ENCODE assay signal across 22 mouse cellular contexts in the genomic region with DNA sequence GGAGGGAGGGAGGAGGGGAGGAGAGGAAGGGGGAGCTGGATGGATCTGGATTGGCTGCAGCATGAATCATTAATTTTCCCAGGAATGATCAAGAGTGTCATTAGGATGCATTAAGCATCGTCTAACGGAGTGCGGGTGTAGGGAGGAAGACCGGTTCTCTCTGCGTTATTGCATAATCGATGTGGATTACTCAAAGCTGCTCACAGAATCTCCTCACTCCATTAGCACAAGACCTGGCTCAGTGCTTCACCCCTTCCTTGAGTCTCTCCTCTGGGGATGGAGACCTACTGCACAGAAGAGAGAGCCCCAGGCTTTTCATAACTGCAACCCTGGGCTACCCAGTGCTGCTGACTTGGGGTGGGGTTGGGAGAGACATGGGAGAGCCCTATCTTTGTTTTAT.
A peak's percentile ranks its signal among the peaks of the same experiment; 100 is the strongest.
DNase-seq lines count a peak whose midpoint lies in the region; ATAC-seq and TF ChIP-seq lines count a peak whose summit lies in the region.
"Had no signal": no experiment of that assay in that cellular context is flagged by ENCODE, and none has a peak within 500 bp of the region (broad histone marks: within the 10 kb centered on the region; RNA-seq: fewer than 3 reads in every experiment).

No protein-coding gene starts in this region.

- no peaks in the 10 kb centered on the region for H3K4me1 ChIP-seq in forebrain, embryonic 16.5 days (replicated peaks; ENCODE audit: control insufficient read depth, insufficient read depth, low read length)
- H3K4me1 ChIP-seq in forebrain, postnatal 0 days (ENCODE audit: insufficient read depth): no peaks in the 10 kb centered on the region
- H3K4me1 ChIP-seq in hindbrain, embryonic 11.5 days (replicated peaks; ENCODE audit: control insufficient read depth, insufficient read depth, low read length): no peaks in the 10 kb centered on the region
- peaks cover 21% of the 10 kb centered on the region for H3K4me1 ChIP-seq in limb, embryonic 10.5 days
- H3K4me1 ChIP-seq: embryonic facial prominence, embryonic 15.5 days; megakaryocyte, embryonic 14.5 days had no signal

- no peaks in the 10 kb centered on the region for H3K9me3 ChIP-seq in forebrain, embryonic 16.5 days (ENCODE audit: control insufficient read depth, low read length)
- no peaks in the 10 kb centered on the region for H3K9me3 ChIP-seq in forebrain, postnatal 0 days (ENCODE audit: low read length)
- H3K9me3 ChIP-seq in hindbrain, embryonic 11.5 days (ENCODE audit: control insufficient read depth, low read length): no peaks in the 10 kb centered on the region
- no peaks in the 10 kb centered on the region for H3K9me3 ChIP-seq in limb, embryonic 10.5 days (replicated peaks)
- H3K9me3 ChIP-seq: embryonic facial prominence, embryonic 15.5 days had no signal

- intact Hi-C loops in left cerebral cortex, adult 2 months (cut with DNase I): no loop called here

- no peaks in the 10 kb centered on the region for H3K27me3 ChIP-seq in forebrain, embryonic 16.5 days (replicated peaks; ENCODE audit: control insufficient read depth, insufficient read depth, low read length)
- H3K27me3 ChIP-seq in forebrain, postnatal 0 days (ENCODE audit: insufficient read depth, low read length): no peaks in the 10 kb centered on the region
- no peaks in the 10 kb centered on the region for H3K27me3 ChIP-seq in hindbrain, embryonic 11.5 days (ENCODE audit: control insufficient read depth, insufficient read depth, low read length)
- no peaks in the 10 kb centered on the region for H3K27me3 ChIP-seq in limb, embryonic 10.5 days (ENCODE audit: low read depth, poor library complexity, severe bottlenecking)
- H3K27me3 ChIP-seq: embryonic facial prominence, embryonic 15.5 days; megakaryocyte, embryonic 14.5 days had no signal

- H3K4me2 ChIP-seq in forebrain, embryonic 16.5 days (ENCODE audit: low read length): no peak overlapping the region
- no peak overlapping the region for H3K4me2 ChIP-seq in forebrain, postnatal 0 days (ENCODE audit: low read depth)
- H3K4me2 ChIP-seq in hindbrain, embryonic 11.5 days (replicated peaks; ENCODE audit: low read depth, low read length): no peak overlapping the region
- H3K4me2 ChIP-seq: embryonic facial prominence, embryonic 15.5 days had no signal

- H3K4me3 ChIP-seq in forebrain, embryonic 16.5 days (replicated peaks; ENCODE audit: low read length): no peak overlapping the region
- no peak overlapping the region for H3K4me3 ChIP-seq in forebrain, postnatal 0 days (ENCODE audit: low read depth, low read length)
- no peak overlapping the region for H3K4me3 ChIP-seq in hindbrain, embryonic 11.5 days (ENCODE audit: low read depth, low read length)
- H3K4me3 ChIP-seq in limb, embryonic 10.5 days: no peak overlapping the region
- no peak overlapping the region for H3K4me3 ChIP-seq in left cerebral cortex, adult 2 months
- H3K4me3 ChIP-seq: embryonic facial prominence, embryonic 15.5 days; gastrocnemius, adult 2 months; megakaryocyte, embryonic 14.5 days had no signal

- H3K36me3 ChIP-seq in forebrain, embryonic 16.5 days (ENCODE audit: control insufficient read depth, insufficient read depth): no peaks in the 10 kb centered on the region
- no peaks in the 10 kb centered on the region for H3K36me3 ChIP-seq in forebrain, postnatal 0 days (ENCODE audit: insufficient read depth)
- no peaks in the 10 kb centered on the region for H3K36me3 ChIP-seq in hindbrain, embryonic 11.5 days (ENCODE audit: control insufficient read depth, insufficient read depth, low read length)
- no peaks in the 10 kb centered on the region for H3K36me3 ChIP-seq in limb, embryonic 10.5 days
- H3K36me3 ChIP-seq: embryonic facial prominence, embryonic 15.5 days had no signal

- no peak for TF ChIP-seq CTCF in forebrain, postnatal 0 days (IDR thresholded peaks at IDR 0.05; ENCODE audit: low read depth)
- TF ChIP-seq CTCF in left cerebral cortex, adult 2 months (IDR thresholded peaks at IDR 0.05): no peak

- no peak overlapping the region for H3K27ac ChIP-seq in forebrain, embryonic 16.5 days (ENCODE audit: low read length)
- no peak overlapping the region for H3K27ac ChIP-seq in forebrain, postnatal 0 days (ENCODE audit: low read depth, low read length)
- peak overlapping the region; percentile 83 for H3K27ac ChIP-seq in hindbrain, embryonic 11.5 days (ENCODE audit: low read depth, low read length)
- no peak overlapping the region; the same call in 1 of the 2 replicates for H3K27ac ChIP-seq in limb, embryonic 10.5 days
- H3K27ac ChIP-seq in left cerebral cortex, adult 2 months: no peak overlapping the region
- H3K27ac ChIP-seq: embryonic facial prominence, embryonic 15.5 days; gastrocnemius, adult 2 months had no signal

- no peak for DNase-seq in forebrain, postnatal 0 days
- no peak for DNase-seq in hindbrain, embryonic 11.5 days (ENCODE audit: low spot score)
- peak; percentile 23 for DNase-seq in limb, embryonic 10.5 days (ENCODE audit: low spot score)
- peak; percentile 32 for DNase-seq in neural tube, embryonic 10.5 days (ENCODE audit: extremely low spot score, low spot score)
- no peak for DNase-seq in left cerebral cortex, adult 2 months (ENCODE audit: extremely low spot score in 1 of 2, low spot score in 2 of 2)
- no peak for DNase-seq in thymus, postnatal 10 days (ENCODE audit: low spot score in 2 of 2)
- DNase-seq in gastrocnemius, postnatal 10 days: no peak
- DNase-seq: adrenal gland, postnatal 14 days; B cell, adult 2 months; cerebellum, adult 8-10 months; gastrocnemius, adult 2 months; kidney, adult 9 months; kidney, postnatal 36 days; liver, postnatal 0 days; lung, postnatal 14 days; right cerebral cortex, adult 18-20 months; spleen, adult 18-20 months; thymus, adult 18-20 months had no signal

- WGBS in forebrain, embryonic 16.5 days: 47% methylated on average over 6 of the region's 6 CpGs
- WGBS in forebrain, postnatal 0 days: 51% methylated on average over 6 of the region's 6 CpGs
- WGBS in hindbrain, embryonic 11.5 days: 72% methylated on average over 6 of the region's 6 CpGs
- WGBS in limb, embryonic 10.5 days: 72% methylated on average over 6 of the region's 6 CpGs

- peak; percentile 33; the same call in 1 of the 2 replicates for ATAC-seq in forebrain, embryonic 16.5 days
- ATAC-seq in forebrain, postnatal 0 days: no peak
- ATAC-seq in hindbrain, embryonic 11.5 days (ENCODE audit: low FRiP score): peak; percentile 75
- ATAC-seq: activated CD4-positive, CD25-positive, alpha-beta regulatory T cell, adult 4 months; liver, postnatal 0 days had no signal

- no peak overlapping the region for H3K9ac ChIP-seq in forebrain, embryonic 16.5 days (replicated peaks; ENCODE audit: low read depth, low read length)
- H3K9ac ChIP-seq in forebrain, postnatal 0 days: no peak overlapping the region
- no peak overlapping the region for H3K9ac ChIP-seq in hindbrain, embryonic 11.5 days (ENCODE audit: low read depth, low read length)
- H3K9ac ChIP-seq: embryonic facial prominence, embryonic 15.5 days; liver, postnatal 0 days had no signal

Comparison
In these comparisons a context has a peak if more than half of its experiments do, and no peak if none do; other contexts are left out.
1. DNase-seq: peak in limb, embryonic 10.5 days (single experiment) and neural tube, embryonic 10.5 days (single experiment); none in forebrain, postnatal 0 days (single experiment), hindbrain, embryonic 11.5 days (single experiment), left cerebral cortex, adult 2 months (0 of 2), thymus, postnatal 10 days (0 of 2) and gastrocnemius, postnatal 10 days (single experiment).